Mouse (Mus musculus): ENCODE data around the gene Nlk. TPM values are rescaled to one million over a fixed set of nuclear protein-coding genes. Genes with fewer than 3 reads are reported as not detected.

Gene Nlk
- polyA plus RNA-seq, 1 experiment from 2014 or later, result 8.4 TPM

DNA sequence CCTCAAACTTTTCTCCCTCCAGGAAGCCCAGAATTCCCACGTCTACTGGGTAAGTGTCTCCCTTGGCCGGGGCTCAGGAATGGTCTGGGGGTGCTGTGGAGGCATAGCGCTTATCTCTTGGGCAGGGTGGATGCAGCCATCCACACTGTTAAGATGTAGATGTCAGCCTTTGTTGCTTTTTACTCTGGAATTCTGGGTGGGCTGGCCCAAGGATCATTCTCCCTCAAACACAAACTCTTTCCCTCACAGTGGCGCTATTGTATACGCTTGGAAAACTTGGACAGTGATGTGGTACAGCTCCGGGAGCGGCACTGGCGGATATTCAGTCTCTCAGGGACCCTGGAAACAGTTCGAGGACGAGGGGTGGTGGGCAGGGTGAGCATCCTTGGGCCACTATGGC lies 178.2 kb downstream of the Nlk start:
- Histone ChIP-seq H3K9ac (ENCODE audit: low read depth, low read length) (no peak overlapping the region), H3K27ac (ENCODE audit: low read length) (no peak overlapping the region), H3K9me3 (ENCODE audit: control insufficient read depth, low read length) (no peaks in the 10 kb centered on the region), H3K36me3 (ENCODE audit: control insufficient read depth, insufficient read depth, low read length) (peaks cover 50% of the 10 kb centered on the region), H3K4me1 (ENCODE audit: control insufficient read depth, insufficient read depth, low read length) (no peaks in the 10 kb centered on the region), H3K4me2 (ENCODE audit: low read depth, low read length) (no peak overlapping the region), H3K27me3 (replicated peaks; ENCODE audit: control insufficient read depth, insufficient read depth, low read length) (no peaks in the 10 kb centered on the region), H3K4me3 (ENCODE audit: low read length) (no peak overlapping the region)
- ATAC-seq, result no peak
- WGBS, result 87% methylated on average over 10 of the region's 10 CpGs

Other genes starting within 250 kb of the Nlk start
- 11.0 and 12.8 TPM in 2 replicates for gene Slc46a1, start 231.7 kb downstream of the Nlk start, polyA plus RNA-seq (2015; fragmentation: Nextera tagmentation; extraction: Ambion mirVana)
- gene Sarm1, start 199.6 kb downstream of the Nlk start, polyA plus RNA-seq (2015; fragmentation: Nextera tagmentation; extraction: Ambion mirVana), result 1.6 and 2.1 TPM in 2 replicates
- 18.1 and 29.3 TPM in 2 replicates for gene Vtn, start 198.3 kb downstream of the Nlk start, polyA plus RNA-seq (2015; fragmentation: Nextera tagmentation; extraction: Ambion mirVana)
- not detected in 2 replicates for gene Sebox, start 193.9 kb downstream of the Nlk start, polyA plus RNA-seq (2015; fragmentation: Nextera tagmentation; extraction: Ambion mirVana)
- 60.6 and 62.2 TPM in 2 replicates for gene Tmem199, start 185.2 kb downstream of the Nlk start, polyA plus RNA-seq (2015; fragmentation: Nextera tagmentation; extraction: Ambion mirVana)
- 135 and 146 TPM in 2 replicates for gene Poldip2, start 185.2 kb downstream of the Nlk start, polyA plus RNA-seq (2015; fragmentation: Nextera tagmentation; extraction: Ambion mirVana)
- gene Tnfaip1, start 161.0 kb downstream of the Nlk start, polyA plus RNA-seq (2015; fragmentation: Nextera tagmentation; extraction: Ambion mirVana), result 86.4 and 88.6 TPM in 2 replicates
- gene Ift20, start 161.0 kb downstream of the Nlk start, polyA plus RNA-seq (2015; fragmentation: Nextera tagmentation; extraction: Ambion mirVana), result 118 and 124 TPM in 2 replicates
- 228 and 248 TPM in 2 replicates for gene Tmem97, start 146.6 kb downstream of the Nlk start, polyA plus RNA-seq (2015; fragmentation: Nextera tagmentation; extraction: Ambion mirVana)
- 35.9 and 38.5 TPM in 2 replicates for gene Ccnq, start 54.4 kb upstream of the Nlk start, polyA plus RNA-seq (2015; fragmentation: Nextera tagmentation; extraction: Ambion mirVana)
- 20.7 and 21.9 TPM in 2 replicates for gene Lyrm9, start 129.2 kb upstream of the Nlk start, polyA plus RNA-seq (2015; fragmentation: Nextera tagmentation; extraction: Ambion mirVana)
- 1.1 and 1.4 TPM in 2 replicates for gene Nos2, start 223.4 kb upstream of the Nlk start, polyA plus RNA-seq (2015; fragmentation: Nextera tagmentation; extraction: Ambion mirVana)

All from intestine, embryonic 16.5 days (tissue).